Mouse (Mus musculus): ENCODE measurements around the gene Rere. TPM values are rescaled to one million over a fixed set of nuclear protein-coding genes. Genes with fewer than 3 reads are reported as not detected.

Gene Rere
- polyA plus RNA-seq, 1 experiment from 2014 or later: 19.7 TPM

DNA sequence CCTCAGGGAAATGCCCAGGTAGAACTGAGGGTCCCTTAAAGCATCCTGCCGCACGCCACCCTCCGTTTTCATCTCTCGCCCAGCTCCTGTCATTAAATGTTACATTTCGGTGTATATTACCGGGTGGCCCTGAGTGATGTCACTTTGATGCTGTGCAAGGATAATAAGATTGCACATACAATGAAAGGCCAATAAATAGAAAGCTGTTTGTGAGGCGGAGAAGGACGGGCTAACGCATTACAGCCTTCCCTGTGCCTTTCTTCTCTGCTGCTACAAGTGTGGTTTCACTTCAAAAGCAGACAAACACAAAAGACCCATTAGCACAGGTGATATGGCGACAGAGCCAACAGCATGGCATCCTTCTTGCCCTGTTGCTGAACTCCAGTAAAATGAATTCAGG is 320.0 kb downstream of the Rere start:
- peaks cover 32% of the 10 kb centered on the region for H3K4me1 ChIP-seq
- H3K4me3 ChIP-seq: no peak overlapping the region
- H3K4me2 ChIP-seq: no peak overlapping the region
- no peaks in the 10 kb centered on the region for H3K36me3 ChIP-seq
- ATAC-seq (ENCODE audit: insufficient number of reproducible peaks, low FRiP score, low TSS enrichment, low read depth): no peak
- no peak overlapping the region for H3K27ac ChIP-seq
- H3K9me3 ChIP-seq: no peaks in the 10 kb centered on the region
- no peaks in the 10 kb centered on the region for H3K27me3 ChIP-seq
- 71% methylated on average over 10 of the region's 10 CpGs for WGBS
- no peak overlapping the region for H3K9ac ChIP-seq

DNA sequence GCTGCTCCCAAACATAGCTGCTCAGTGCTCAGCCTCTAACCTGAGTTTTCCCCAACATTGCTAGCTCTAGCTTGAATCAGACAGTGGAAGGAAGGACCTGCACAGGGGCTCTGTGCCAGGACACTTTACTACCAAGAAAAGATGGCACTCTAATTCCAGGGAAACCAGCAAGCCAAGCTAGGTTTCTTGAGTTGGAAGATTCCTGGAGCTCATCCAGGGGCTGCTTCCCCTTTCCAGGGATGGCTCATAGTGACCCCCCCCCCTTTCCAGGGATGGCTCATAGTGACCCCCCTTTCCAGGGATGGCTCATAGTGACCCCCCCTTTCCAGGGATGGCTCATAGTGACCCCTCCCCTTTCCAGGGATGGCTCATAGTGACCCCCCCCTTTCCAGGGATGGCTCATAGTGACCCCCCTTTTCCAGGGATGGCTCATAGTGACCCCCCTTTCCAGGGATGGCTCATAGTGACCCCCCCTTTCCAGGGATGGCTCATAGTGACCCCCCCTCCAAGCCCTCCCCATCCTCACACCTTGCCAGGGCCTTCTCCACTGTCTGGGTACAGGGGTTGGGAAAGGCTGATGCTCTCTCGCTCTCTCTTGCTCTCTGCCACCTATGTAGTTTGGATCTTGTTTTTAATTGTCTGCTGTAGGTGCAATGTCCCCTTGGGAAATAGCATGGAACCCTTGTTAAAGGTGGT is 322.1 kb downstream of the Rere start:
- H3K9me3 ChIP-seq: no peaks in the 10 kb centered on the region
- no peak overlapping the region for H3K4me3 ChIP-seq
- no peaks in the 10 kb centered on the region for H3K27me3 ChIP-seq
- WGBS: 95% methylated on average over 1 of the region's 1 CpGs
- H3K9ac ChIP-seq: no peak overlapping the region
- no peak overlapping the region for H3K27ac ChIP-seq
- no peak for ATAC-seq (ENCODE audit: insufficient number of reproducible peaks, low FRiP score, low TSS enrichment, low read depth)
- H3K4me2 ChIP-seq: no peak overlapping the region
- H3K36me3 ChIP-seq: no peaks in the 10 kb centered on the region
- peaks cover 18% of the 10 kb centered on the region for H3K4me1 ChIP-seq

GRCm38 (mm10) chr4:150605804-150606203 is 324.4 kb downstream of the Rere start:
- H3K4me2 ChIP-seq: no peak overlapping the region
- H3K27ac ChIP-seq: no peak overlapping the region
- 0 out of 2 replicates have a peak, but pooled peaks cover 5% of the 10 kb centered on the region for H3K4me1 ChIP-seq
- no peaks in the 10 kb centered on the region for H3K27me3 ChIP-seq
- no peaks in the 10 kb centered on the region for H3K9me3 ChIP-seq
- no peak for ATAC-seq (ENCODE audit: insufficient number of reproducible peaks, low FRiP score, low TSS enrichment, low read depth)
- WGBS: 89% methylated on average over 3 of the region's 3 CpGs
- H3K36me3 ChIP-seq: peaks cover 17% of the 10 kb centered on the region
- no peak overlapping the region for H3K9ac ChIP-seq
- H3K4me3 ChIP-seq: no peak overlapping the region

DNA sequence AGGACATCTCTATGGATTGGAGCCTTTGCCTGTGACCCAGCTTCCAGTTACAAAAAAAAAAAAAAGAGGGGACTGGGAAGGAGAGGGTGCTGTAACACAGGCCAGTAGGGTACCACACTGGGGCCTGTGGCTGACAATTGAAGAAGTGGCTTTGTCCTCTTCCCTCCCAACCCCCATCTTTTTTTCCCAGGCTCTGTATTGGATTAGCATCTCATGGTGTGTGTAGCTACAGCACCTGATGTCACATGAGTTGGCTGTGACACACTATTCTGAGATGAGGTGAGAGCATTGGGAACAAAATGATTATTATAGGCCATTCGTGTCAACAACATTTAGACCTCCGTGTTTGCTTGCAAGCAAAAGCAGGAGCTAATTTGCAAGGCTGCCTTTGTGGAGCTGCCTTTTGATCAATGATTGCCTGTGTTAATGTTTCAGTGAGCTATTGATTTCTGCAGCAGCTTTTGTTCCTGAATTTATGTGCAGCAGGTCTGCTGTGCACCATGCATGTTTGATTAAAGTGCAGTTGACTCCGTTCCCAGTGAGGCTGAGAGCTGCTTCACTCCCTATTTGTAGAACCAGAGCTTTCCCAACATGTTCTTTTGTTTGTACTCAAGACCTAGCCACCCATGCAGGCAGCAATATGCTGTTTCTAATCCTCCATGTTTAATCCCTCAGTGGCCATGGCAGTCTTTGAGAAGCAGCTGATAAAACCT is 325.2 kb downstream of the Rere start:
- no peak for ATAC-seq (ENCODE audit: insufficient number of reproducible peaks, low FRiP score, low TSS enrichment, low read depth)
- no peak overlapping the region for H3K9ac ChIP-seq
- H3K4me1 ChIP-seq: 0 out of 2 replicates have a peak, but pooled peaks cover 5% of the 10 kb centered on the region
- H3K27ac ChIP-seq: no peak overlapping the region
- no peaks in the 10 kb centered on the region for H3K27me3 ChIP-seq
- 58% methylated on average over 3 of the region's 3 CpGs for WGBS
- H3K4me2 ChIP-seq: no peak overlapping the region
- H3K4me3 ChIP-seq: no peak overlapping the region
- H3K9me3 ChIP-seq: no peaks in the 10 kb centered on the region
- peaks cover 24% of the 10 kb centered on the region for H3K36me3 ChIP-seq

GRCm38 (mm10) chr4:150608670-150609069 is 327.2 kb downstream of the Rere start:
- H3K4me1 ChIP-seq: 0 out of 2 replicates have a peak, but pooled peaks cover 5% of the 10 kb centered on the region
- ATAC-seq (ENCODE audit: insufficient number of reproducible peaks, low FRiP score, low TSS enrichment, low read depth): no peak
- H3K27ac ChIP-seq: no peak overlapping the region
- peaks cover 44% of the 10 kb centered on the region for H3K36me3 ChIP-seq
- H3K27me3 ChIP-seq: no peaks in the 10 kb centered on the region
- 96% methylated on average over 3 of the region's 3 CpGs for WGBS
- no peak overlapping the region for H3K4me2 ChIP-seq
- H3K9ac ChIP-seq: no peak overlapping the region
- no peak overlapping the region for H3K4me3 ChIP-seq
- no peaks in the 10 kb centered on the region for H3K9me3 ChIP-seq

- ATAC-seq (ENCODE audit: insufficient number of reproducible peaks, low FRiP score, low TSS enrichment, low read depth): no peak
- peaks cover 10% of the 10 kb centered on the region for H3K4me1 ChIP-seq
- H3K27me3 ChIP-seq: no peaks in the 10 kb centered on the region
- H3K4me2 ChIP-seq: no peak overlapping the region
- no peak overlapping the region for H3K27ac ChIP-seq
- no peak overlapping the region for H3K9ac ChIP-seq
- no peak overlapping the region for H3K4me3 ChIP-seq
- H3K9me3 ChIP-seq: no peaks in the 10 kb centered on the region
- peaks cover 95% of the 10 kb centered on the region for H3K36me3 ChIP-seq
- 86% methylated on average over 7 of the region's 7 CpGs for WGBS
Observed at GRCm38 (mm10) chr4:150613715-150614114, 332.3 kb downstream of the Rere start.

DNA sequence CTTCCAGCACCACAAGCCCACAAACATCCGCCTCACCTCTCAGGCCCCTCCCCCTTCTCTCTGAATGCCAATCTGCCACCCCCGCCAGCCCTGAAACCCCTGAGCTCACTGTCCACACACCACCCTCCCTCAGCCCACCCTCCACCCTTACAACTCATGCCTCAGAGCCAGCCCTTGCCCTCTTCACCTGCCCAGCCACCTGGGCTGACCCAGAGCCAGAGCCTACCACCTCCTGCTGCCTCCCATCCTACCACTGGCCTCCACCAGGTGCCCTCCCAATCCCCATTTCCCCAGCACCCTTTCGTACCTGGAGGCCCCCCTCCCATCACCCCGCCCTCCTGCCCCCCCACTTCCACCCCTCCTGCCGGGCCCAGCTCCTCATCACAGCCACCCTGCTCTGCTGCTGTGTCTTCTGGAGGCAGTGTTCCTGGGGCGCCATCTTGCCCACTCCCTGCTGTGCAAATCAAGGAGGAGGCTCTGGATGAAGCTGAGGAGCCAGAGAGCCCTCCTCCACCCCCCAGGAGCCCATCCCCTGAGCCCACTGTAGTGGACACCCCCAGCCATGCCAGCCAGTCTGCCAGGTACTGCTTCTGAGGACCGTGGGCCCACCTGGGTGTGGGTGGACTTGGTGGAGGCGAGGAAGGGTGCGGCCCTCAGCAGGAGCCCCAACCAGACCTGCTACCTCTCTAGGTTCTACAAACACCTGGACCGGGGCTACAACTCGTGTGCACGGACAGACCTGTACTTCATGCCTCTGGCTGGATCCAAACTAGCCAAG is 334.0 kb downstream of the Rere start:
- 92% methylated on average over 12 of the region's 12 CpGs for WGBS
- Histone ChIP-seq H3K27ac (no peak overlapping the region), H3K4me2 (no peak overlapping the region), H3K36me3 (peaks cover 96% of the 10 kb centered on the region), H3K9ac (no peak overlapping the region), H3K27me3 (no peaks in the 10 kb centered on the region), H3K4me1 (peaks cover 10% of the 10 kb centered on the region), H3K9me3 (no peaks in the 10 kb centered on the region), H3K4me3 (no peak overlapping the region)
- ATAC-seq (ENCODE audit: insufficient number of reproducible peaks, low FRiP score, low TSS enrichment, low read depth): no peak

DNA sequence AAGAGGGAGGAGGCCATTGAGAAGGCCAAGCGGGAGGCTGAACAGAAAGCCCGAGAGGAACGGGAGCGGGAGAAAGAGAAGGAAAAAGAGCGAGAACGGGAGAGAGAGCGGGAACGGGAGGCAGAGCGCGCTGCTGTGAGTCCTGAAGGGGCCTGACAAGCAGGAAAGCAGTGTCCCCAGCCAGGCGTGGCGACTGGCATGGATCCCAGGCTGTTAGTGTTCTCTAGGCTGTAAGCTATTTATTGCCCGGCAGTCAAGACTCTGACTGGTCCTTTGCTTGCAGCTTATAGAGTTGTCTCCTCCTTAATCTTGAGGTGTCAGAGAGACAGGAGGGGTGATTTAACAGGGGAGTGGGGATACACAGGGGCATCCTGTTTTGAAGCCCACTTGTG is 334.6 kb downstream of the Rere start:
- no peak overlapping the region for H3K4me3 ChIP-seq
- H3K9me3 ChIP-seq: no peaks in the 10 kb centered on the region
- H3K4me1 ChIP-seq: peaks cover 10% of the 10 kb centered on the region
- no peak for ATAC-seq (ENCODE audit: insufficient number of reproducible peaks, low FRiP score, low TSS enrichment, low read depth)
- WGBS: 77% methylated on average over 13 of the region's 13 CpGs
- H3K27ac ChIP-seq: no peak overlapping the region
- H3K9ac ChIP-seq: no peak overlapping the region
- H3K36me3 ChIP-seq: peaks cover 94% of the 10 kb centered on the region
- H3K4me2 ChIP-seq: no peak overlapping the region
- no peaks in the 10 kb centered on the region for H3K27me3 ChIP-seq

DNA sequence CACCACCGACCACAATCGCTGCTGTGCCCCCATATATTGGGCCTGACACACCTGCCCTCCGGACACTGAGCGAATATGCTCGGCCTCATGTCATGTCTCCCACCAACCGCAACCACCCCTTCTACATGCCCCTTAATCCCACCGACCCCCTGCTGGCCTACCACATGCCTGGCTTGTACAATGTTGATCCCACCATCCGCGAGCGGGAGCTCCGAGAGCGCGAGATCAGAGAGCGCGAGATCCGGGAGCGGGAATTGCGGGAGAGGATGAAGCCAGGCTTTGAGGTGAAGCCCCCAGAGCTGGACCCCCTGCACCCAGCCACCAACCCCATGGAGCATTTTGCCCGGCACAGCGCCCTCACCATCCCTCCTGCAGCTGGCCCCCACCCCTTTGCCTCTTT is 335.4 kb downstream of the Rere start:
- WGBS: 95% methylated on average over 20 of the region's 20 CpGs
- peaks cover 91% of the 10 kb centered on the region for H3K36me3 ChIP-seq

GRCm38 (mm10) chr4:150619011-150619410 is 337.6 kb downstream of the Rere start:
- H3K36me3 ChIP-seq: peaks cover 81% of the 10 kb centered on the region
- WGBS: 77% methylated on average over 7 of the region's 7 CpGs

More for the DNA sequence above, 335.4 kb downstream of the Rere start:
- H3K9me3 ChIP-seq: no peaks in the 10 kb centered on the region
- H3K4me2 ChIP-seq: no peak overlapping the region
- no peak overlapping the region for H3K27ac ChIP-seq
- no peaks in the 10 kb centered on the region for H3K27me3 ChIP-seq
- ATAC-seq (ENCODE audit: insufficient number of reproducible peaks, low FRiP score, low TSS enrichment, low read depth): no peak
- no peak overlapping the region for H3K4me3 ChIP-seq
- no peak overlapping the region for H3K9ac ChIP-seq
- H3K4me1 ChIP-seq: peaks cover 10% of the 10 kb centered on the region

DNA sequence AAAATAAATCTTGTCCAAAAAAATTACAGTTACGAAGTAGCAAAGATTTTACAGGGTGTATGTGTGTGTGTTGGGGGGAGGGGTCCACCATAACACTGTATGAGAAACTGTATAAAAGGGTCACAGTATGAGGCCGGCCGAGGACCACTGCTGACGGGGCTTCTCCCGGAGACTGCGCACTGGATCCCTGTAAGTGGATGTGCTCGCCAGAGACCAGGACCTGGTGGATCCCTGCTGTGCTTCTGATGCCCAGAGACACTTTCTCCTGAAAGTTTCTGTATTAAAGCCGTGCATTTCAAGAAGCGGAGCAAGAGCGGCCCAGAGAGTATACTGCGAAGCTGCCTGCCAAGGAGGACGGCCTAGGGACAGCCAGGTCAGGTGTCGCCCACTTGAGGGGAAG is 341.2 kb downstream of the Rere start:
- Histone ChIP-seq H3K4me2 (no peak overlapping the region), H3K9ac (no peak overlapping the region), H3K36me3 (peaks cover 45% of the 10 kb centered on the region), H3K9me3 (no peaks in the 10 kb centered on the region), H3K27ac (no peak overlapping the region), H3K4me1 (no peaks in the 10 kb centered on the region), H3K27me3 (no peaks in the 10 kb centered on the region), H3K4me3 (no peak overlapping the region)
- 87% methylated on average over 13 of the region's 13 CpGs for WGBS
- ATAC-seq (ENCODE audit: insufficient number of reproducible peaks, low FRiP score, low TSS enrichment, low read depth): no peak

More at GRCm38 (mm10) chr4:150619011-150619410, 337.6 kb downstream of the Rere start:
- Histone ChIP-seq H3K9me3 (no peaks in the 10 kb centered on the region), H3K4me2 (no peak overlapping the region), H3K4me3 (no peak overlapping the region), H3K9ac (no peak overlapping the region), H3K4me1 (peaks cover 10% of the 10 kb centered on the region), H3K27ac (no peak overlapping the region), H3K27me3 (no peaks in the 10 kb centered on the region)
- no peak for ATAC-seq (ENCODE audit: insufficient number of reproducible peaks, low FRiP score, low TSS enrichment, low read depth)
